Mouse (Mus musculus) adrenal gland, adult 2 months (tissue): ENCODE measurements around the gene Lce1h. TPM values are rescaled to one million over a fixed set of nuclear protein-coding genes. Genes with fewer than 3 reads are reported as not detected.

Experiments used
- DNase-seq: peaks from one replicate; pipeline ENCODE4 v3.0.0; 2021
- long read RNA-seq: library from polyadenylated mRNA; stranded (forward); transcript quantifications from one replicate; pipeline ENCODE4 v2.0.0, GENCODE M21; 2021
- polyA plus RNA-seq: library from polyadenylated mRNA; depleted of rRNA; stranded (reverse); fragments of >200 nt; gene quantifications from 2 replicates; pipeline ENCODE4 v1.2.3, GENCODE M21; 2012; rRNA removed
- total RNA-seq, 2 experiments: library from RNA; stranded (reverse); gene quantifications; 2 replicates each; pipeline ENCODE4 v1.2.3; 2021

The Lce1h gene
- total RNA-seq (not detected), polyA plus RNA-seq (not detected in 2 replicates)
- long read RNA-seq: 0 reads

DNA sequence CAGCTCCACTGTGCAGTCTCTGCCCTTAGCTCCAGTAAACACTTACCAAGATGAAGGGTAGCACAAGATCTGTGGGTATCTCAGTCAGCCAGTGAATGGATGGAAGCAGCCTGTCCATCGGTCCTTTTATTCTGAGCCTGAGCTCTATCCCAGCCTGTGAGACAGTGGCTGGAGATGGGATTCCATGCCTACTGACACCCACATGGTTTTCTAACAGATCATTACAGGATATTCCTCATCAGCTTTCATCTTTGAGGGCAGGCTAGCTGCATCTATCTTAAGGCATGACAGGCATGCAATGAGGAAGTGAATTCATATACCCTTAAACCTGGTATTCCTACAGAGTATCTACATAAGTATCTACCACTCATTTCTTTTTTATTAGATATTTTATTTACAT, at the start of gene Lce1h:
TSS of gene Lce1h (minus strand) at position 101 of the 400 bp plus-strand sequence.
- DNase-seq: no peak

- no peak for DNase-seq
These were observed 42.9 kb upstream of the Lce1h start, which contains the start of gene Lce1k for GRCm38 (mm10) chr3:92807791-92808190. TSS of gene Lce1k (minus strand) at chr3:92807891.

- no peak for DNase-seq
These were observed 25.5 kb upstream of the Lce1h start, which contains the start of gene Lce1j for GRCm38 (mm10) chr3:92790414-92790813. TSS of gene Lce1j (minus strand) at chr3:92790514.

- no peak for DNase-seq
These were observed 13.9 kb upstream of the Lce1h start, which contains the start of gene Lce1i for GRCm38 (mm10) chr3:92778799-92779198. TSS of gene Lce1i (minus strand) at chr3:92778899.

DNA sequence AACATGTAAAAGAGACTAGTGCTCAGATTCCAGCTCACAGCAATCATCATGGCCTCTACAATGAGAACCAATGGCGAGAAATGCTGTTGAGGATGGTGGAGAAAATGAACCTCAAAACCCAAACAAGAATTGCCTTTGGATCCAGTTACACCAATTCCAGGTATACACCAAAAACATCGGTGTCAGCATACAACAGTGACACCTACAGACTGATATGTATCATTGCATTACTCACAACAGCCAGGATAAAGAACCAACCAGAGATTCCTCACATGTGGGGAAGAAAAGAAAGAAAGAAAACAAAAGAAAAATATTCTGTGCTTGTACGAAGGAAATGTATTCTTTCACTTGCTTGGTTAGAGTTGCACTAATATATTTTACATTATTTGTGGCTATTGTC, 6.7 kb upstream of the Lce1h start:
- DNase-seq: no peak

- no peak for DNase-seq
These were observed 11.7 kb downstream of the Lce1h start for GRCm38 (mm10) chr3:92753197-92753596.

- no peak for DNase-seq
These were observed 12.6 kb downstream of the Lce1h start, which contains the start of gene Lce1g for GRCm38 (mm10) chr3:92752238-92752637. TSS of gene Lce1g (minus strand) at chr3:92752338.

GRCm38 (mm10) chr3:92738996-92739395, 25.9 kb downstream of the Lce1h start, which contains the start of gene Gm38119:
TSS of gene Gm38119 (minus strand) at chr3:92739096.
- DNase-seq: no peak

DNA sequence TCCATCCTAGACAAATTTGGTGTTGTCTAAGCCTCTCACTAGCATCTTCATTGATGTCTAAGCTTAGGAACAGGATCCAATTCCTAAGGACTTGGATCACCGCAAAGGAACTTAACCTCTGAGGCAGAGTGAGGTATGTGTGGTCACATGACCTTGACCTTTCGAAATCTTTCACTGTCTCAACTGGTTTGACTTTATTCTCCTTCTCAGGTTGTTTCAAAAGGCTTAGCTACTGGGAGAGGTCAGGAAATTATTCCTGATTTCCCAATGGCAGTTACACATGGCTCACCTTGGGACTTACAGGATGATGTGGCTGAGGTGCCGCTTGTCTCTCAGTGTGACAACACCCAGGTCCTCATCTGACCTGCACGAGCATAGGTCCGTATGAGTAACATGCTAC, 42.2 kb downstream of the Lce1h start:
- no peak for DNase-seq

DNA sequence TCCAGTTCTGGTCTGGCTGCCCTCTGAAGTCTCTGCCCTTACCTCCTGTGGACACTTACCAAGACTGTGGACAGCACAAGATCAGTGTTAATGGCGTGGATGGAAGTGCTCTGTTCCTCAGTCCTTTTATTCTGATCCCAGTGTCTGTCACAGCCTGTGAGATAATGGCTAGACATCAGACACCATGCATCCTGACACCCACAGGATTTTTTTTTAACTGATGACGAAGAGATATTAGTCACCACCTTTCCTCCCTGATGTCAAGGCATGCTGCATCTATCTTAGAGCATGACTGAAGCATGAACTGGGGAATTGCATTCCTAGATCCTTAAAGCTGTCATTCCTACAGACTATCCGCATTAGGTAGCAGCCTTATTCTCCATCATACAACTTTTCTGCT, 44.6 kb downstream of the Lce1h start, which contains the start of gene Lce1f:
TSS of gene Lce1f (minus strand) at position 101 of the 400 bp plus-strand sequence.
- no peak for DNase-seq

DNA sequence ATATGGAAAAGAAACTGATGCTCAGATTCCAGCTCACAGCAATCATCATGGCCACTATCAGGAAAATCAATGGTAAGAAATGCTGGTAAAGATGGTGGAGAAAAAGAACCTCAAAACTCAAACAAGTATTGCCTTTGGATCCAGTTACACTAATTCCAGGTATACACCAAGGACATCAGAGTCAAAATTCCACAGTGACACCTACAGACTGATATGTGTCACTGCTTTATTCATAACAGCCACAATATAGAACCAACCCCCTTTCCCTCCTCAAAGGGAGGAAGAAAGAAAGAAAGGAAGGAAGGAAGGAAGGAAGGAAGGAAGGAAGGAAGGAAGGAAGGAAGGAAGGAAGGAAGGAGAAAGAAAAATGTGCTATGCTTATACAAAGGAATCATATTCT, 49.7 kb downstream of the Lce1h start:
- no peak for DNase-seq

Other genes with a start within 250 kb of the Lce1h start
- gene 2310046K23Rik, start 230.6 kb downstream of the Lce1h start, total RNA-seq: not detected
- gene 2310046K23Rik, start 230.6 kb downstream of the Lce1h start, polyA plus RNA-seq: not detected in 2 replicates
- not detected for gene Ivl, start 191.3 kb downstream of the Lce1h start, total RNA-seq
- gene Ivl, start 191.3 kb downstream of the Lce1h start, polyA plus RNA-seq: not detected in 2 replicates
- not detected for gene Smcp, start 176.1 kb downstream of the Lce1h start, total RNA-seq
- not detected in 2 replicates for gene Smcp, start 176.1 kb downstream of the Lce1h start, polyA plus RNA-seq
- not detected for gene 2210017I01Rik, start 157.6 kb downstream of the Lce1h start, total RNA-seq
- not detected in 2 replicates for gene 2210017I01Rik, start 157.6 kb downstream of the Lce1h start, polyA plus RNA-seq
- not detected for gene Lce6a, start 143.4 kb downstream of the Lce1h start, total RNA-seq
- not detected in 2 replicates for gene Lce6a, start 143.4 kb downstream of the Lce1h start, polyA plus RNA-seq
- not detected for gene Lce1a1, start 116.8 kb downstream of the Lce1h start, total RNA-seq
- gene Lce1a1, start 116.8 kb downstream of the Lce1h start, polyA plus RNA-seq: 0.33 TPM in 1 of 2 replicates, not detected in the other
- not detected for gene Lce1b, start 108.1 kb downstream of the Lce1h start, total RNA-seq
- gene Lce1b, start 108.1 kb downstream of the Lce1h start, polyA plus RNA-seq: not detected in 2 replicates
- not detected for gene Lce1a2, start 94.8 kb downstream of the Lce1h start, total RNA-seq
- not detected in 2 replicates for gene Lce1a2, start 94.8 kb downstream of the Lce1h start, polyA plus RNA-seq
- gene Lce1c, start 85.8 kb downstream of the Lce1h start, total RNA-seq: not detected
- gene Lce1c, start 85.8 kb downstream of the Lce1h start, polyA plus RNA-seq: not detected in 2 replicates
- gene Lce1d, start 77.9 kb downstream of the Lce1h start, total RNA-seq: not detected
- gene Lce1d, start 77.9 kb downstream of the Lce1h start, polyA plus RNA-seq: not detected in 2 replicates
- gene Lce1e, start 56.0 kb downstream of the Lce1h start, total RNA-seq: not detected
- not detected in 2 replicates for gene Lce1e, start 56.0 kb downstream of the Lce1h start, polyA plus RNA-seq
- gene Lce1f, start 44.7 kb downstream of the Lce1h start, total RNA-seq: not detected
- gene Lce1f, start 44.7 kb downstream of the Lce1h start, polyA plus RNA-seq: not detected in 2 replicates
- not detected for gene Gm38119, start 26.0 kb downstream of the Lce1h start, total RNA-seq
- gene Gm38119, start 26.0 kb downstream of the Lce1h start, polyA plus RNA-seq: not detected in 2 replicates
- gene Lce1g, start 12.7 kb downstream of the Lce1h start, total RNA-seq: not detected
- gene Lce1g, start 12.7 kb downstream of the Lce1h start, polyA plus RNA-seq: 0.12 TPM in 1 of 2 replicates, not detected in the other
- gene Lce1i, start 13.8 kb upstream of the Lce1h start, total RNA-seq: not detected
- gene Lce1i, start 13.8 kb upstream of the Lce1h start, polyA plus RNA-seq: not detected in 2 replicates
- gene Lce1j, start 25.4 kb upstream of the Lce1h start, total RNA-seq: not detected
- gene Lce1j, start 25.4 kb upstream of the Lce1h start, polyA plus RNA-seq: not detected in 2 replicates
- not detected for gene Lce1k, start 42.8 kb upstream of the Lce1h start, total RNA-seq
- gene Lce1k, start 42.8 kb upstream of the Lce1h start, polyA plus RNA-seq: not detected in 2 replicates
- not detected for gene Kprp, start 62.2 kb upstream of the Lce1h start, total RNA-seq
- gene Kprp, start 62.2 kb upstream of the Lce1h start, polyA plus RNA-seq: not detected in 2 replicates
- gene Lce1l, start 86.2 kb upstream of the Lce1h start, total RNA-seq: not detected
- gene Lce1l, start 86.2 kb upstream of the Lce1h start, polyA plus RNA-seq: not detected in 2 replicates
- not detected for gene 2310050C09Rik, start 105.2 kb upstream of the Lce1h start, total RNA-seq
- gene 2310050C09Rik, start 105.2 kb upstream of the Lce1h start, polyA plus RNA-seq: not detected in 2 replicates
- not detected for gene Lce3a, start 161.2 kb upstream of the Lce1h start, total RNA-seq
- gene Lce3a, start 161.2 kb upstream of the Lce1h start, polyA plus RNA-seq: not detected in 2 replicates
- gene Lce3b, start 167.9 kb upstream of the Lce1h start, total RNA-seq: not detected
- not detected in 2 replicates for gene Lce3b, start 167.9 kb upstream of the Lce1h start, polyA plus RNA-seq
- gene Lce3c, start 179.4 kb upstream of the Lce1h start, total RNA-seq: not detected
- gene Lce3c, start 179.4 kb upstream of the Lce1h start, polyA plus RNA-seq: not detected in 2 replicates
- gene Lce3d, start 192.3 kb upstream of the Lce1h start, total RNA-seq: not detected
- gene Lce3d, start 192.3 kb upstream of the Lce1h start, polyA plus RNA-seq: not detected in 2 replicates
- gene Lce3e, start 202.0 kb upstream of the Lce1h start, total RNA-seq: not detected
- gene Lce3e, start 202.0 kb upstream of the Lce1h start, polyA plus RNA-seq: not detected in 2 replicates
- not detected for gene Lce3f, start 227.2 kb upstream of the Lce1h start, total RNA-seq
- gene Lce3f, start 227.2 kb upstream of the Lce1h start, polyA plus RNA-seq: not detected in 2 replicates